Mouse (Mus musculus) liver, embryonic 12.5 days (tissue): ENCODE measurements around the gene Gprasp2. TPM values are rescaled to one million over a fixed set of nuclear protein-coding genes. Genes with fewer than 3 reads are reported as not detected.
"Not testable (repeated sequence)": the region's sequence is repeated elsewhere in the genome, so short reads cannot be mapped to it uniquely, and the experiment has no call there.

Source experiments
- ATAC-seq: fragments of 200-750 bp; cut with Nextera tagmentation; 2 replicates; pipeline ENCODE4 v1.8.0; 2017; ENCODE audit warnings: moderate number of reproducible peaks, mild to moderate bottlenecking, moderate library complexity
- H3K27ac ChIP-seq: fragments of 300-500 bp; sonication (generic); 2 replicates; pipeline ENCODE4 v1.5.1; 2016; ENCODE audit warnings: mild to moderate bottlenecking
- H3K27me3 ChIP-seq: fragments of 300-500 bp; sonication (generic); replicated peaks from 2 replicates; pipeline ENCODE4 v1.6.1; 2016; ENCODE audit warnings: mild to moderate bottlenecking, moderate library complexity
- H3K36me3 ChIP-seq: fragments of 300-500 bp; sonication (generic); 2 replicates; pipeline ENCODE4 v1.6.1; 2016; ENCODE audit warnings: mild to moderate bottlenecking, moderate library complexity
- H3K4me1 ChIP-seq: fragments of 300-500 bp; sonication (generic); 2 replicates; pipeline ENCODE4 v1.6.1; 2016
- H3K4me2 ChIP-seq: fragments of 300-500 bp; sonication (generic); 2 replicates; pipeline ENCODE4 v1.6.1; 2016; ENCODE audit warnings: mild to moderate bottlenecking, moderate library complexity
- H3K4me3 ChIP-seq: fragments of 300-500 bp; sonication (generic); 2 replicates; pipeline ENCODE4 v1.5.1; 2016; ENCODE audit warnings: mild to moderate bottlenecking, moderate library complexity
- H3K9ac ChIP-seq: fragments of 300-500 bp; sonication (generic); 2 replicates; pipeline ENCODE4 v1.6.1; 2016; ENCODE audit warnings: mild to moderate bottlenecking, moderate library complexity
- H3K9me3 ChIP-seq: fragments of 300-500 bp; sonication (generic); replicated peaks from 2 replicates; pipeline ENCODE4 v1.6.1; 2016; ENCODE audit warnings: mild to moderate bottlenecking, moderate library complexity
- WGBS: fragments of 180-500 bp; shearing (Covaris S2); methylation state at CpG from one replicate; pipeline ENCODE4 v1.1.7; 2016; ENCODE audit not compliant: insufficient replicate concordance; 5-methylcytosine and 5-hydroxymethylcytosine counted together
- polyA plus RNA-seq: library from polyadenylated mRNA; unstranded; fragments of >200 nt; fragmentation: Nextera tagmentation; extraction: Ambion mirVana; gene quantifications from 2 replicates; pipeline ENCODE4 v1.2.1, GENCODE M21; 2016

The Gprasp2 gene
- polyA plus RNA-seq, result 3.4 and 4.5 TPM in 2 replicates

DNA sequence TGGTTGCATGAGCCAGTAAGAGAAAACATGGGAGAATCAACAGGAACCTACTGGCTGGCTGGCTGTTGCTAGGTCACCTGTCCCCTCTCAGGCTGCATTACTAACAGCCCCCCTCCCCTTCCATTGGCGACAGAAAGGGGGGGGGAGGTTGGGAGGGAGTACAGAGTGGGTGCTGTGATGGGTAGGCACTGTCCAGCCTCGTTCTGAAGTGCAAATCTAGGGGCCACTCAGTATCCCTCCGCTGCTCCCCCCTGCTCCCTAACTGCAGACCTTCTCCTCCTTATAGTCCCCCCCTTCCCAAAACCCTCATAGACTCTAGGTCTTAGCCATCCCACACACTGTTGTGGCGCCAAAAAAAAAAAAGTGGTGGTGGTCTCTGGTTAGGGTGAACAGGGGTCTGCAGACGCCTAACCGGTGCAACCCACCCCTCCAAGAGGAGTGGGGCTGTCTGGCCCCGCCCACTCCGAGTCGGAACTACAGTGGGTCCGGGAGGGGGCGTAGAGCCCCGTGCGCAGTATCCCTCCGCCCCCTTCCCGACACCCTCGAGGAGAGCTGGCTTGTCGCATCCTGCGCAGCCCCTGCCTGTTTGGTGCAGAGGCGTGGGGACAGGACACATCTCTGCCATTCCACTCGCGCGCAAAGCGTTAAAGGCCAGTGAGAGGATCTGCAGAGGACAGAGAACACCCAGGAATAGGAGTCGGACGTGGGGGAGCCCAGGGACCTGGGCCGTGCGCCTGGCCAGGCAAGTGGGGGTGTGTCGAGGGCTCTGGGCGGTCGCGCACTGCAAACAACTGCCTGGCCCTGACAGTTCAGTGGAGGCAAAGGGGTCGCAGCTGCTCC is at the start of gene Gprasp2:
Gprasp2 (plus strand) TSS at position 514 of the 840 bp plus-strand sequence.
- not testable (repeated sequence) for H3K27me3 ChIP-seq, H3K9ac ChIP-seq, H3K27ac ChIP-seq, H3K9me3 ChIP-seq, H3K36me3 ChIP-seq, H3K4me1 ChIP-seq
- WGBS, result 12% methylated on average over 31 of the region's 32 CpGs
- peak within 1 kb of the TSS; percentile 66 for H3K4me2 ChIP-seq
- peak within 1 kb of the TSS; percentile 42 for H3K4me3 ChIP-seq
- ATAC-seq, result peak; percentile 49

DNA sequence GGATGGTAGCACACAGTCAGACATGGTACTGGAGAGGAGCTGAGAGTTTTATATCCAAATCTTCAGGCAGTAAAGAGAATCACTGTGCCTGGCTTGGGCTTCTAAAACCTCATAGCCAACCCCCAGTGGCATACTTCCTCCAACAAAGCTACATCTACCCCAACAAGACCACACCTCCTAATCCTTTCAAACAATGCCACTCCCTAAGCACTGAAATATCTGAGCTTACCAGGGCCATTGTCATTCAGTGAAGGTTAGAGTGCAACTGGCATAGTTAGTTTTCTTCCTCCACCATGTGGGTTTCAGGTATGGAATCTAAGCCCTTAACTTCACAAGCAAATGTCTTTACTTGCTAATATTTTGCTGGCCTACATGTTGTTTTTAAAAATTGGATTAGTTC is 47.3 kb upstream of the Gprasp2 start:
- H3K27ac ChIP-seq, result no peak overlapping the region
- H3K27me3 ChIP-seq, result no peaks in the 10 kb centered on the region
- no peaks in the 10 kb centered on the region for H3K9me3 ChIP-seq
- H3K9ac ChIP-seq, result no peak overlapping the region
- H3K4me1 ChIP-seq, result no peaks in the 10 kb centered on the region
- H3K4me2 ChIP-seq, result no peak overlapping the region
- ATAC-seq, result no peak
- no peak overlapping the region for H3K4me3 ChIP-seq
- H3K36me3 ChIP-seq, result no peaks in the 10 kb centered on the region

DNA sequence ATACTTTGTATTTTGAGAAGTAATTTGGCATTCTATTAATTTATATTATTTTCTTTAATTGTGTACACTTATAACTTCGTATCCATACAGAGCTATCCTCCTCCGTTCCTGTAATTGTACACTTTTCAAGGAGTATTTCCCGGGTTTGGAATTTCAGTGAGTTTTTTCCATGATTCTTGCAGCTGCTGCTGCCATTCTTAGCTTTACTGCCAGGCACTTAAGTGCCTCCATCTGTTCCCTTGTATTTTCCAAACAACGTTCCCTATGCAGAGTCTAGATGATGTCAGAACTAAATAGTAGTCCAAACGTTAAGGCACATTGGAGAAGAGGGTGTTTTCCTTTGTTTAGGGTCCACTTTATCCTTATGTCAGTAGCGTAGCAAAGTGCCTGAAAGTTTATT is 46.5 kb upstream of the Gprasp2 start:
- Histone ChIP-seq H3K27ac (no peak overlapping the region), H3K4me1 (no peaks in the 10 kb centered on the region), H3K4me3 (no peak overlapping the region), H3K4me2 (no peak overlapping the region), H3K9ac (no peak overlapping the region), H3K9me3 (no peaks in the 10 kb centered on the region), H3K36me3 (no peaks in the 10 kb centered on the region), H3K27me3 (no peaks in the 10 kb centered on the region)
- no peak for ATAC-seq
- 70% methylated on average over 6 of the region's 6 CpGs for WGBS

- H3K27ac ChIP-seq, H3K36me3 ChIP-seq, H3K27me3 ChIP-seq, H3K9me3 ChIP-seq, H3K4me1 ChIP-seq: not testable (repeated sequence)
- Histone ChIP-seq H3K4me3 (peak overlapping the region; percentile 53), H3K4me2 (peak overlapping the region; percentile 68), H3K9ac (peak overlapping the region; percentile 48; the same call in 1 of the 2 replicates)
- ATAC-seq, result peak; percentile 74
- 12% methylated on average over 22 of the region's 27 CpGs for WGBS
Measured at GRCm38 (mm10) chrX:135795591-135796304, 43.1 kb upstream of the Gprasp2 start.

- Histone ChIP-seq H3K9ac (peak overlapping the region; percentile 48), H3K4me2 (peak overlapping the region; percentile 68), H3K4me3 (peak overlapping the region; percentile 53)
- not testable (repeated sequence) for H3K36me3 ChIP-seq, H3K27me3 ChIP-seq, H3K9me3 ChIP-seq, H3K4me1 ChIP-seq, H3K27ac ChIP-seq
- WGBS, result 11% methylated on average over 25 of the region's 26 CpGs
- peak; percentile 66 for ATAC-seq
Measured at GRCm38 (mm10) chrX:135796305-135797211, 42.3 kb upstream of the Gprasp2 start.

DNA sequence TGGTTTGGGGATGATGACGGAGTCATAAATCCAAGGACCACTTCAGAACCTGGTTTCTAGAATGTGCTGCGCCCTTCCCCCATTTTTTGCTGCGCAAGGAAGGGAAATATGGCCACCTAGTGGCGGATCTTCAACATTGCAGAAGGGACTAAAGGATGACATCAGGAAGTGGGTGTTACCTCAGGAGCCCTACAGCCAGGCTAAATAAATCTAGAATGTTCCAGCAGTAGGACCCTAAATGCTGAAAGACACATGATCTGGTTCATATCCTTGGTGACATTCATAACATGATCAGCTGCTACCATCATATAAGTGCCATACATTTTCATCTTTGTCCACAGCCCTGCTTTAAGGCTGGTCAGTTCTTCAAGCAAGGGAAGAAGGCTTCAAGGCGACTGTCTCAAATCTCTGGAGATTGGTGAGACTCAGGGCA is 41.6 kb upstream of the Gprasp2 start, which contains the start of gene Bhlhb9:
Bhlhb9 (plus strand) TSS at position 383 of the 433 bp plus-strand sequence.
- not testable (repeated sequence) for ATAC-seq, H3K36me3 ChIP-seq, H3K9me3 ChIP-seq, H3K27me3 ChIP-seq, H3K27ac ChIP-seq, H3K4me1 ChIP-seq
- peak within 1 kb of the TSS; percentile 68 for H3K4me2 ChIP-seq
- WGBS, result 1% methylated on average over 4 of the region's 5 CpGs
- H3K9ac ChIP-seq, result peak within 1 kb of the TSS; percentile 48
- peak within 1 kb of the TSS; percentile 53 for H3K4me3 ChIP-seq

- Histone ChIP-seq H3K36me3 (no peaks in the 10 kb centered on the region; the same call in 1 of the 2 replicates), H3K4me3 (no peak overlapping the region), H3K27ac (no peak overlapping the region), H3K9ac (no peak overlapping the region), H3K4me1 (no peaks in the 10 kb centered on the region), H3K9me3 (no peaks in the 10 kb centered on the region), H3K27me3 (no peaks in the 10 kb centered on the region), H3K4me2 (no peak overlapping the region)
- 81% methylated on average over 3 of the region's 3 CpGs for WGBS
- no peak for ATAC-seq
Measured at GRCm38 (mm10) chrX:135804149-135804548, 34.7 kb upstream of the Gprasp2 start.

DNA sequence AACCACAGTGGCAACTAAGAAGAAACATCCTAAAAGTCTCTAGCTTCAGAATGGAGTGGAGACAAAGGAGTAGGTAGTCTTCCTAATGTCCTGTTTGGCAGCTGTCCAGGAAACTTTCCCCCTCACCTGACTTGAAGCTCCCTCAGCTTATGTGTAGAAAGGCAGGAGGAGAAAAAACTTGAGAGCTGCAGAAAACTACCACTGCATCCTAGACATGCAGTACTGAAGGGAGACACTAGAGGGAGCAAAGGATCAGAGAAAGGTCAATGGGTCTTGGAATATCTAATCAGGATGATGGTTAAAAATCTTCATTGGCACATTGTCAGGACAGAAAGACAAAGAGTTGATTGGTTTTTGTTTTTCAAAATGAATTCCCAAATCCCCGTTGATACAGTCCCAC is 33.1 kb upstream of the Gprasp2 start:
- no peaks in the 10 kb centered on the region for H3K4me1 ChIP-seq

GRCm38 (mm10) chrX:135835896-135836295 is 2.9 kb upstream of the Gprasp2 start:
- H3K4me2 ChIP-seq, H3K9ac ChIP-seq, H3K36me3 ChIP-seq, H3K4me1 ChIP-seq, H3K27ac ChIP-seq, H3K4me3 ChIP-seq, H3K27me3 ChIP-seq, H3K9me3 ChIP-seq: not testable (repeated sequence)
- ATAC-seq, result peak; percentile 61
- WGBS, result 32% methylated on average over 1 of the region's 1 CpGs

More for the DNA sequence above, 33.1 kb upstream of the Gprasp2 start:
- Histone ChIP-seq H3K27ac (no peak overlapping the region), H3K36me3 (no peaks in the 10 kb centered on the region), H3K27me3 (no peaks in the 10 kb centered on the region), H3K9me3 (no peaks in the 10 kb centered on the region), H3K9ac (no peak overlapping the region), H3K4me3 (no peak overlapping the region), H3K4me2 (no peak overlapping the region)
- WGBS, result 16% methylated on average over 1 of the region's 1 CpGs
- ATAC-seq, result no peak

DNA sequence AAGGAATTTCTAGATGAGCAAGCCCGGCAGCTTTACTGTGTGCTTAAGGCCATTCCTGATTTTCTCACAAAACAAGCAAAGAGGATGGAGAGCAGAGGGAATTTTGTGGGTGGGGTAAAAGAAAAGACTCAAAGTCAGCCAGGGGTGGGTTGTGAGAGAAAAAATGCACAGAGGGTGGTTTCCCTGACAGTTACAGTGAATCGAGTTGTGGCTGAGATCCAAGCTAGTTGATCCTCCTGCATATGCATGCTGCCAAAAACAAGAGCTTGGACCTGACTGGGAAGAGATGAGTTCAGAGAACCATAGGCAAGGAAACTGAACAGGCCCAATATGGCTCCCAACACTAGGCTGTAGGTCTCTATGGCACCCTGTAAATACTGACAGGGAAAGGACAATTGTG is 938 bp upstream of the Gprasp2 start:
- Histone ChIP-seq H3K4me1 (peaks cover 6% of the 10 kb centered on the region; the same call in 1 of the 2 replicates), H3K27me3 (no peaks in the 10 kb centered on the region), H3K36me3 (no peaks in the 10 kb centered on the region), H3K4me3 (no peak overlapping the region), H3K9ac (no peak overlapping the region), H3K4me2 (no peak overlapping the region), H3K9me3 (no peaks in the 10 kb centered on the region), H3K27ac (no peak overlapping the region)
- no peak for ATAC-seq
- 52% methylated on average over 2 of the region's 2 CpGs for WGBS

- Histone ChIP-seq H3K4me2 (peak overlapping the region; percentile 66), H3K4me3 (peak overlapping the region; percentile 42)
- not testable (repeated sequence) for H3K4me1 ChIP-seq, H3K27ac ChIP-seq, H3K9ac ChIP-seq, H3K36me3 ChIP-seq, H3K9me3 ChIP-seq, H3K27me3 ChIP-seq
- peak; percentile 24; the same call in 1 of the 2 replicates for ATAC-seq
- 11% methylated on average over 17 of the region's 17 CpGs for WGBS
Measured at GRCm38 (mm10) chrX:135839397-135840391, 860 bp downstream of the Gprasp2 start.
